Mouse (Mus musculus) small intestine, adult 2 months (tissue): ENCODE data around the gene Cdh13.

Source experiments
- CTCF ChIP-seq: fragments of 200-500 bp; IDR thresholded peaks from 2 replicates; pipeline ENCODE4 v1.5.1; 2012; ENCODE audit warnings: low read depth, mild to moderate bottlenecking, control low read depth, inconsistent platforms, low read length, moderate library complexity, mixed read lengths; ENCODE audit not compliant: insufficient replicate concordance, insufficient read length; ENCODE audit errors: extremely low read depth
- POLR2A ChIP-seq: fragments of 200-500 bp; IDR thresholded peaks from 2 replicates; pipeline ENCODE4 v1.6.1; 2012; ENCODE audit warnings: low read depth, mild to moderate bottlenecking, control low read depth, inconsistent platforms, low read length, moderate library complexity

- TF ChIP-seq POLR2A (no peak), CTCF (no peak)
Measured at GRCm38 (mm10) chr8:118565186-118565585, 281.7 kb downstream of the Cdh13 start.
